Mouse (Mus musculus) midbrain, embryonic 15.5 days (tissue): Measurements from ENCODE around the gene Gm28230. TPM values are rescaled to one million over a fixed set of nuclear protein-coding genes. Genes with fewer than 3 reads are reported as not detected.

Source experiments
- ATAC-seq: fragments of 200-750 bp; cut with Nextera tagmentation; replicated peaks from 2 replicates; pipeline ENCODE4 v1.8.0; 2017; ENCODE audit warnings: moderate TSS enrichment
- H3K27ac ChIP-seq: fragments of 300-500 bp; sonication (generic); 2 replicates; pipeline ENCODE4 v1.5.1; 2015; ENCODE audit warnings: mild to moderate bottlenecking, inconsistent platforms
- H3K27me3 ChIP-seq: fragments of 300-500 bp; sonication (generic); replicated peaks from 2 replicates; pipeline ENCODE4 v1.6.1; 2015; ENCODE audit warnings: inconsistent platforms
- H3K36me3 ChIP-seq: fragments of 300-500 bp; sonication (generic); replicated peaks from 2 replicates; pipeline ENCODE4 v1.6.1; 2015; ENCODE audit warnings: inconsistent platforms
- H3K4me1 ChIP-seq: fragments of 300-500 bp; sonication (generic); 2 replicates; pipeline ENCODE4 v1.6.1; 2015; ENCODE audit warnings: inconsistent platforms
- H3K4me2 ChIP-seq: fragments of 300-500 bp; sonication (generic); 2 replicates; pipeline ENCODE4 v1.6.1; 2015; ENCODE audit warnings: inconsistent platforms, mild to moderate bottlenecking, moderate library complexity
- H3K4me3 ChIP-seq: fragments of 300-500 bp; sonication (generic); 2 replicates; pipeline ENCODE4 v1.5.1; 2015; ENCODE audit warnings: mild to moderate bottlenecking, inconsistent platforms
- H3K9ac ChIP-seq: fragments of 300-500 bp; sonication (generic); 2 replicates; pipeline ENCODE4 v1.6.1; 2015; ENCODE audit warnings: mild to moderate bottlenecking, inconsistent platforms
- H3K9me3 ChIP-seq: fragments of 300-500 bp; sonication (generic); 2 replicates; pipeline ENCODE4 v1.6.1; 2016; ENCODE audit warnings: inconsistent platforms
- WGBS: fragments of 180-500 bp; shearing (Covaris S2); methylation state at CpG from one replicate; pipeline ENCODE4 v1.1.7; 2015; ENCODE audit warnings: mixed read lengths; 5-methylcytosine and 5-hydroxymethylcytosine counted together
- polyA plus RNA-seq: library from polyadenylated mRNA; unstranded; fragments of >200 nt; fragmentation: Nextera tagmentation; extraction: Ambion mirVana; gene quantifications from 2 replicates; pipeline ENCODE4 v1.2.1, GENCODE M21; 2015

Gene Gm28230
- not detected in 2 replicates for polyA plus RNA-seq

GRCm38 (mm10) chr2:74726551-74726950, at the start of gene Gm28230:
Gene Gm28230 (plus strand): TSS chr2:74726728.
- Histone ChIP-seq H3K36me3 (no peaks in the 10 kb centered on the region), H3K4me1 (0 out of 2 replicates have a peak, but pooled peaks cover 3% of the 10 kb centered on the region), H3K27ac (no peak within 1 kb of the TSS), H3K9ac (no peak within 1 kb of the TSS), H3K4me2 (peak within 1 kb of the TSS; percentile 6; the same call in 1 of the 2 replicates), H3K4me3 (no peak within 1 kb of the TSS), H3K9me3 (no peaks in the 10 kb centered on the region), H3K27me3 (peaks cover 96% of the 10 kb centered on the region)
- 3% methylated on average over 5 of the region's 5 CpGs for WGBS
- ATAC-seq = no peak

GRCm38 (mm10) chr2:74677106-74677505, 49.4 kb upstream of the Gm28230 start:
- H3K9ac ChIP-seq = no peak overlapping the region
- ATAC-seq = no peak
- 14% methylated on average over 2 of the region's 2 CpGs for WGBS
- H3K4me1 ChIP-seq = peaks cover 7% of the 10 kb centered on the region; the same call in 1 of the 2 replicates
- H3K27me3 ChIP-seq = peaks cover 100% of the 10 kb centered on the region
- no peak overlapping the region for H3K4me2 ChIP-seq
- H3K4me3 ChIP-seq = no peak overlapping the region
- H3K9me3 ChIP-seq = no peaks in the 10 kb centered on the region
- H3K27ac ChIP-seq = no peak overlapping the region
- H3K36me3 ChIP-seq = no peaks in the 10 kb centered on the region

GRCm38 (mm10) chr2:74678891-74679595, 47.5 kb upstream of the Gm28230 start, which contains the start of gene Hoxd11:
Gene Hoxd11 (plus strand): TSS chr2:74679557.
- WGBS = 1% methylated on average over 15 of the region's 15 CpGs
- Histone ChIP-seq H3K9ac (no peak within 1 kb of the TSS), H3K36me3 (no peaks in the 10 kb centered on the region), H3K4me2 (no peak within 1 kb of the TSS), H3K4me1 (peaks cover 10% of the 10 kb centered on the region; the same call in 1 of the 2 replicates), H3K4me3 (no peak within 1 kb of the TSS), H3K27ac (no peak within 1 kb of the TSS), H3K27me3 (peaks cover 99% of the 10 kb centered on the region), H3K9me3 (no peaks in the 10 kb centered on the region)
- ATAC-seq = no peak

- WGBS = 2% methylated on average over 26 of the region's 26 CpGs
- H3K9ac ChIP-seq = no peak overlapping the region
- H3K4me3 ChIP-seq = no peak overlapping the region
- H3K4me2 ChIP-seq = no peak overlapping the region
- peaks cover 10% of the 10 kb centered on the region; the same call in 1 of the 2 replicates for H3K4me1 ChIP-seq
- no peak for ATAC-seq
- H3K27ac ChIP-seq = no peak overlapping the region
- H3K27me3 ChIP-seq = peaks cover 99% of the 10 kb centered on the region
- H3K9me3 ChIP-seq = no peaks in the 10 kb centered on the region
- H3K36me3 ChIP-seq = no peaks in the 10 kb centered on the region
These were observed 46.9 kb upstream of the Gm28230 start for GRCm38 (mm10) chr2:74679596-74679971.

- under 1% methylated on average over 23 of the region's 23 CpGs for whole genome bisulfite sequencing
- Histone ChIP-seq H3K27ac (no peak overlapping the region), H3K4me1 (peaks cover 10% of the 10 kb centered on the region; the same call in 1 of the 2 replicates), H3K9ac (no peak overlapping the region), H3K4me2 (no peak overlapping the region), H3K4me3 (no peak overlapping the region), H3K9me3 (no peaks in the 10 kb centered on the region), H3K27me3 (peaks cover 99% of the 10 kb centered on the region), H3K36me3 (no peaks in the 10 kb centered on the region)
- no peak for ATAC-seq
These were observed 46.5 kb upstream of the Gm28230 start for GRCm38 (mm10) chr2:74679980-74680379.

GRCm38 (mm10) chr2:74680561-74681398, 45.7 kb upstream of the Gm28230 start:
- Histone ChIP-seq H3K27ac (no peak overlapping the region), H3K36me3 (no peaks in the 10 kb centered on the region), H3K9ac (no peak overlapping the region), H3K4me3 (no peak overlapping the region), H3K4me2 (no peak overlapping the region), H3K4me1 (peaks cover 10% of the 10 kb centered on the region; the same call in 1 of the 2 replicates), H3K27me3 (peaks cover 98% of the 10 kb centered on the region), H3K9me3 (no peaks in the 10 kb centered on the region)
- ATAC-seq = no peak
- under 1% methylated on average over 21 of the region's 21 CpGs for WGBS

GRCm38 (mm10) chr2:74681594-74682531, 44.7 kb upstream of the Gm28230 start:
- Histone ChIP-seq H3K27me3 (peaks cover 94% of the 10 kb centered on the region), H3K9ac (no peak overlapping the region), H3K4me1 (peaks cover 10% of the 10 kb centered on the region; the same call in 1 of the 2 replicates), H3K9me3 (no peaks in the 10 kb centered on the region), H3K36me3 (no peaks in the 10 kb centered on the region), H3K4me2 (no peak overlapping the region), H3K4me3 (no peak overlapping the region), H3K27ac (no peak overlapping the region)
- 0 out of 2 replicates have a peak, but pooled peaks have one; percentile 14 for ATAC-seq
- WGBS = under 1% methylated on average over 70 of the region's 78 CpGs

- Histone ChIP-seq H3K27me3 (peaks cover 94% of the 10 kb centered on the region), H3K4me1 (peaks cover 10% of the 10 kb centered on the region; the same call in 1 of the 2 replicates), H3K4me3 (no peak overlapping the region), H3K9me3 (no peaks in the 10 kb centered on the region), H3K9ac (no peak overlapping the region), H3K36me3 (no peaks in the 10 kb centered on the region), H3K27ac (no peak overlapping the region), H3K4me2 (0 out of 2 replicates have a peak overlapping the region, but pooled peaks have one; percentile 9)
- under 1% methylated on average over 51 of the region's 51 CpGs for WGBS
- 0 out of 2 replicates have a peak, but pooled peaks have one; percentile 24 for ATAC-seq
These were observed 43.7 kb upstream of the Gm28230 start for GRCm38 (mm10) chr2:74682796-74683195.

- H3K4me3 ChIP-seq = no peak overlapping the region
- H3K27ac ChIP-seq = no peak overlapping the region
- H3K36me3 ChIP-seq = no peaks in the 10 kb centered on the region
- no peaks in the 10 kb centered on the region for H3K9me3 ChIP-seq
- ATAC-seq = no peak
- WGBS = 1% methylated on average over 18 of the region's 18 CpGs
- H3K9ac ChIP-seq = no peak overlapping the region
- no peak overlapping the region for H3K4me2 ChIP-seq
- peaks cover 10% of the 10 kb centered on the region; the same call in 1 of the 2 replicates for H3K4me1 ChIP-seq
- H3K27me3 ChIP-seq = peaks cover 94% of the 10 kb centered on the region
These were observed 43.0 kb upstream of the Gm28230 start for GRCm38 (mm10) chr2:74683471-74683951.

- H3K4me3 ChIP-seq = no peak overlapping the region
- no peak for ATAC-seq
- H3K27ac ChIP-seq = no peak overlapping the region
- no peak overlapping the region for H3K9ac ChIP-seq
- no peaks in the 10 kb centered on the region for H3K9me3 ChIP-seq
- no peaks in the 10 kb centered on the region for H3K36me3 ChIP-seq
- H3K27me3 ChIP-seq = peaks cover 94% of the 10 kb centered on the region
- WGBS = 2% methylated on average over 12 of the region's 12 CpGs
- H3K4me1 ChIP-seq = peaks cover 10% of the 10 kb centered on the region; the same call in 1 of the 2 replicates
- no peak overlapping the region for H3K4me2 ChIP-seq
These were observed 42.4 kb upstream of the Gm28230 start for GRCm38 (mm10) chr2:74684106-74684505.

- Histone ChIP-seq H3K9ac (no peak overlapping the region), H3K27ac (no peak overlapping the region), H3K9me3 (no peaks in the 10 kb centered on the region), H3K36me3 (no peaks in the 10 kb centered on the region), H3K4me3 (no peak overlapping the region), H3K27me3 (peaks cover 91% of the 10 kb centered on the region), H3K4me2 (no peak overlapping the region), H3K4me1 (peaks cover 10% of the 10 kb centered on the region; the same call in 1 of the 2 replicates)
- WGBS = 15% methylated on average over 4 of the region's 4 CpGs
- no peak for ATAC-seq
These were observed 41.4 kb upstream of the Gm28230 start for GRCm38 (mm10) chr2:74685059-74685603.
